Mouse (Mus musculus): ENCODE results near the gene Exoc6b. TPM values are rescaled to one million over a fixed set of nuclear protein-coding genes. Genes with fewer than 3 reads are reported as not detected.

Gene Exoc6b
- total and polyA plus RNA-seq, 2 experiments from 2014 or later = 37.0 to 43.7 TPM

GRCm38 (mm10) chr6:84693844-84694243 lies 375.5 kb downstream of the Exoc6b start:
- TF ChIP-seq CTCF (IDR thresholded peaks at IDR 0.05) = no peak
- Histone ChIP-seq H3K4me3 (ENCODE audit: low read depth, low read length) (no peak overlapping the region), H3K36me3 (ENCODE audit: insufficient read depth, low read length) (no peaks in the 10 kb centered on the region), H3K4me1 (ENCODE audit: insufficient read depth, low read length) (peaks cover 10% of the 10 kb centered on the region), H3K9ac (replicated peaks; ENCODE audit: low read length, poor library complexity, severe bottlenecking) (no peak overlapping the region), H3K4me2 (ENCODE audit: low read depth, low read length, poor library complexity, severe bottlenecking) (no peak overlapping the region), H3K9me3 (ENCODE audit: low read length) (no peaks in the 10 kb centered on the region), H3K27ac (ENCODE audit: low read depth, low read length) (no peak overlapping the region), H3K27me3 (ENCODE audit: insufficient read depth, low read length) (no peaks in the 10 kb centered on the region)
- 40% methylated on average over 4 of the region's 4 CpGs for WGBS
- no peak for DNase-seq (ENCODE audit: low spot score)
- ATAC-seq (ENCODE audit: low FRiP score) = no peak

DNA sequence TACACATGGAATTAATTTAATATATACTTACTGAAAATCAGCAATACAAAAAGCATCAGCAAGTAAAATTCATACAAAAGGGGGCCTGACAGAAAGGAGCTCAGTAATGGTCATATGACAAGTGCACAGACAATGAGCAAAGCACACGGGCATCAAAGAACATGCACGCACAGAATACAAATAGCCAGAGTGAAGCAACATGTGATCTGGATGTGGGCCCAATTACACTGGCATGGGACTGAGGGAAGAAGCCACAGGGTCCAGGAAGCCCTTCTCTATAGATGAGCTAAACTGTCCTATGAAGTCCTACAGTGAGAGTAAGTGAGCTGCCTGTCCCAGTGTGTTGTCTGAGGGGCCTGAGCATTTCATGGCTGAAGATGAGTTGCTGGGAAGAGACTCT lies 376.1 kb downstream of the Exoc6b start:
- 22% methylated on average over 2 of the region's 2 CpGs for WGBS
- DNase-seq (ENCODE audit: low spot score) (peak; percentile 61), ATAC-seq (ENCODE audit: low FRiP score) (no peak)
- Histone ChIP-seq H3K27ac (ENCODE audit: low read depth, low read length) (no peak overlapping the region), H3K36me3 (ENCODE audit: insufficient read depth, low read length) (no peaks in the 10 kb centered on the region), H3K4me2 (ENCODE audit: low read depth, low read length, poor library complexity, severe bottlenecking) (no peak overlapping the region), H3K27me3 (ENCODE audit: insufficient read depth, low read length) (no peaks in the 10 kb centered on the region), H3K4me1 (ENCODE audit: insufficient read depth, low read length) (peaks cover 10% of the 10 kb centered on the region), H3K4me3 (ENCODE audit: low read depth, low read length) (no peak overlapping the region), H3K9ac (replicated peaks; ENCODE audit: low read length, poor library complexity, severe bottlenecking) (no peak overlapping the region), H3K9me3 (ENCODE audit: low read length) (no peaks in the 10 kb centered on the region)
- no peak for TF ChIP-seq CTCF (IDR thresholded peaks at IDR 0.05)

DNA sequence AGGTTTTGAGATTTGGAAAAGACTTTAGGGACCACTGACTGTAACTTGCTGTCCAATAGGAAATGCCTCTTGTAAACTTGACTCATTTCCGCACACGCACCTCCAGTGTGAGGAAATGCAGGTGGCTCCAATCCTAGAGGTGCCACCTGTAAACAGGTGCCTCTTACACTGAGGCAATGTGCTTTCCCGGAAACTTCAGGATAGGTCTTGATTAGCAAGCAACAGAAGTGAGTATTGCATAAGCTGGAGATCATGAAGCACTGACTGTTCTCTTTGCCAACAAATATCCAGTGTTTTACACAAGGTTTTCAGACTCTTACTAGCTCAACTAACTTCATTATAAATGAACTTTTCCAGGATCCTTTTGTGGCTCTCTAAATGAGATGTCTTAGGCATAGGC lies 377.4 kb downstream of the Exoc6b start:
- Histone ChIP-seq H3K36me3 (ENCODE audit: insufficient read depth, low read length) (no peaks in the 10 kb centered on the region), H3K9me3 (ENCODE audit: low read length) (no peaks in the 10 kb centered on the region), H3K4me3 (ENCODE audit: low read depth, low read length) (no peak overlapping the region), H3K27me3 (ENCODE audit: insufficient read depth, low read length) (no peaks in the 10 kb centered on the region), H3K27ac (ENCODE audit: low read depth, low read length) (no peak overlapping the region), H3K9ac (replicated peaks; ENCODE audit: low read length, poor library complexity, severe bottlenecking) (no peak overlapping the region), H3K4me1 (ENCODE audit: insufficient read depth, low read length) (peaks cover 10% of the 10 kb centered on the region), H3K4me2 (ENCODE audit: low read depth, low read length, poor library complexity, severe bottlenecking) (no peak overlapping the region)
- no peak for TF ChIP-seq CTCF (IDR thresholded peaks at IDR 0.05)
- 95% methylated on average over 3 of the region's 3 CpGs for WGBS
- ATAC-seq (ENCODE audit: low FRiP score) (no peak), DNase-seq (ENCODE audit: low spot score) (no peak)

DNA sequence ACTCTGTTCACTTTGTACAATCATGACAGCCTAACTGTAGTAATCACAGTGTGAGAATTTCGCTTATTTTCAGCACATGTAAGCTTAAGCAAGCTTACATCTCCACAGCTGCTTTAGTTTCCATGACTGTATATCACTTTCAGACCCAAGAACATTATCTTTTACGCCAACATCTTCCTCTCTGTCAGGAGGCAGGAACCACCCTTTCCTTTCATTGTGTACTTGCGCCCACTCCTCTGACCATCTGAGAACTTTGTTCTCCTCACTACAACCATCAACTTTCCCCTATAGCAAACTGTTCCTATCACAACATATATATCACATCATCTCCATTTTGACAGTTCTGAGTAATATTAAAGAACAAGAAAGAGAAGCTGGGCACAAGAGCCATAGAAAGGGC lies 391.5 kb downstream of the Exoc6b start:
- no peak overlapping the region for H3K4me2 ChIP-seq (ENCODE audit: low read depth, low read length, poor library complexity, severe bottlenecking)
- ATAC-seq (ENCODE audit: low FRiP score) (no peak), DNase-seq (ENCODE audit: low spot score) (no peak)
- TF ChIP-seq CTCF (IDR thresholded peaks at IDR 0.05) = no peak
- no peaks in the 10 kb centered on the region for H3K9me3 ChIP-seq (ENCODE audit: low read length)
- no peaks in the 10 kb centered on the region for H3K36me3 ChIP-seq (ENCODE audit: insufficient read depth, low read length)
- H3K27ac ChIP-seq (ENCODE audit: low read depth, low read length) = no peak overlapping the region
- H3K9ac ChIP-seq (replicated peaks; ENCODE audit: low read length, poor library complexity, severe bottlenecking) = no peak overlapping the region
- H3K4me1 ChIP-seq (ENCODE audit: insufficient read depth, low read length) = no peaks in the 10 kb centered on the region
- no peaks in the 10 kb centered on the region for H3K27me3 ChIP-seq (ENCODE audit: insufficient read depth, low read length)
- 81% methylated on average over 3 of the region's 3 CpGs for WGBS
- no peak overlapping the region for H3K4me3 ChIP-seq (ENCODE audit: low read depth, low read length)

DNA sequence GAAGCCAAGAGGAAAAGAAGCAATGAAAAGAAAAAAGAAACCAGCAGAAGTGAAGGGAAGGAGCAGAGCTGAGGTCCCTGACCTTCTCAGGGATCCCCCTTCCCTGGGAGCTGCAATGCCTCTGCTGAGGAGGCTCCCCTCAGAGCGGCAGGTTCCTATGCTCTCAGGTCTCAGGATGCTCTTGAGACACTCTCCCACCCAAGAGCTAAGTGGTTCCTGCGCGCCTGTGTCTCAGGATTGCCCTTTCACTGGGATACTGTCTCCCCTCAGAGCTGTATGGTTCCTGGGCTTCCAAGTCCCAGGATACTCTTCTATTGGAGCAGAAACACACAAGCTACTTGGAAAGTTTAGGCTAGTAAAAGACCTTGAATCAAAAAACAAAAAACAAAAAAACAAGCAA lies 394.4 kb downstream of the Exoc6b start:
- no peak for TF ChIP-seq CTCF (IDR thresholded peaks at IDR 0.05)
- DNase-seq (ENCODE audit: low spot score) (no peak), ATAC-seq (ENCODE audit: low FRiP score) (no peak)
- H3K4me2 ChIP-seq (ENCODE audit: low read depth, low read length, poor library complexity, severe bottlenecking) = no peak overlapping the region
- no peaks in the 10 kb centered on the region for H3K27me3 ChIP-seq (ENCODE audit: insufficient read depth, low read length)
- no peaks in the 10 kb centered on the region for H3K4me1 ChIP-seq (ENCODE audit: insufficient read depth, low read length)
- no peaks in the 10 kb centered on the region for H3K36me3 ChIP-seq (ENCODE audit: insufficient read depth, low read length)
- WGBS = 93% methylated on average over 3 of the region's 3 CpGs
- no peak overlapping the region for H3K27ac ChIP-seq (ENCODE audit: low read depth, low read length)
- H3K9me3 ChIP-seq (ENCODE audit: low read length) = no peaks in the 10 kb centered on the region
- no peak overlapping the region for H3K4me3 ChIP-seq (ENCODE audit: low read depth, low read length)
- no peak overlapping the region for H3K9ac ChIP-seq (replicated peaks; ENCODE audit: low read length, poor library complexity, severe bottlenecking)

DNA sequence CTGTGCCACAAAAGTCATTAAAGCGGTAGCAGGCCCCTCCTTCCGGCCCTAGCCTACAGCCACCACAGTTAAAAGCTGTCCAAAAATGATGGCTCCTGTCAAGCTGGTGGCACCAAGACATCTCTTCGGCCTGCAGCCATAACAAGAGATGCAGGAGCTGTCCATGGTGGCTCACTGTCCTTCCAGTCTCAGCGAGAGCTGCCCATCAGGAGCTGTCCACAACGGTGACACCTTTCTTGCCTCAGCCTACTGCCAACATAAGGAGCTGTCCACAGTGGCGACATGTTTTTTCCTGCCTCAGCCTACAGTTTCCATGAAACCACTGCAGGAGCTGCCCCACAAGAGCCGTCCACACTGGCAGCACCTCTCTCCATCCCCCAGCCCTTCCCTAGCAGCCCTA lies 395.2 kb downstream of the Exoc6b start:
- no peak for DNase-seq (ENCODE audit: low spot score)
- Histone ChIP-seq H3K9ac (replicated peaks; ENCODE audit: low read length, poor library complexity, severe bottlenecking) (no peak overlapping the region), H3K27me3 (ENCODE audit: insufficient read depth, low read length) (no peaks in the 10 kb centered on the region), H3K4me2 (ENCODE audit: low read depth, low read length, poor library complexity, severe bottlenecking) (no peak overlapping the region), H3K36me3 (ENCODE audit: insufficient read depth, low read length) (no peaks in the 10 kb centered on the region), H3K4me1 (ENCODE audit: insufficient read depth, low read length) (no peaks in the 10 kb centered on the region), H3K9me3 (ENCODE audit: low read length) (no peaks in the 10 kb centered on the region), H3K4me3 (ENCODE audit: low read depth, low read length) (no peak overlapping the region), H3K27ac (ENCODE audit: low read depth, low read length) (no peak overlapping the region)
- no peak for ATAC-seq (ENCODE audit: low FRiP score)
- TF ChIP-seq CTCF (IDR thresholded peaks at IDR 0.05) = no peak
- 89% methylated on average over 7 of the region's 7 CpGs for WGBS
